Mouse (Mus musculus) neural tube, postnatal 0 days (tissue): ENCODE data around the gene Serpinb9c. TPM values are rescaled to one million over a fixed set of nuclear protein-coding genes. Genes with fewer than 3 reads are reported as not detected.

Source experiments
- polyA plus RNA-seq: library from polyadenylated mRNA; unstranded; fragments of >200 nt; fragmentation: Nextera tagmentation; extraction: Ambion mirVana; gene quantifications from 2 replicates; pipeline ENCODE4 v1.2.1, GENCODE M21; 2015

Gene Serpinb9c
- not detected in 2 replicates for polyA plus RNA-seq

GRCm38 (mm10) chr13:33159642-33160041 is at the start of gene Serpinb9c:
Serpinb9c (minus strand) TSS chr13:33159742.

DNA sequence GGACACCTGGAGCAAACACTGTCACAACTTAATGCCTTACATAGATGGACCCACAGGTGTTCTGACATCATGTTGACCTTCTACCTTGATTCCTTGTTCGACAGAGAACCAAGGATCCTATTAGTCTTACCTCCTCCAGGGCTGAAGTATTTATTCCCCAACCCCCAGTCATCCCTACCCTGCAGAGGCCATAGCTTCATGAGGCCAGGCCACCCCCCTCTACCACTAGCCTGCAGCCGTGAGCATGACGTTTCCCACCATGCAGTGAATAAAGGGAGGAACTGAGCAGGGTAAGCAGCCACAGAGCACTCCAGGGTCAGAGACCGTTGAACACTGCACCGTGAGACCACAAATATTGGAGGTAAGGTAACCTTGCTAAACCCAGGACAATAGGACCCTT is 33.1 kb upstream of the Serpinb9c start, which contains the start of gene Serpinb9d:
Serpinb9d (plus strand) TSS at position 301 of the 400 bp plus-strand sequence.

Other genes with a start within 250 kb of the Serpinb9c start
- gene Serpinb6b, start 194.5 kb downstream of the Serpinb9c start, polyA plus RNA-seq = 2.9 and 3.2 TPM in 2 replicates
- 4.3 and 5.6 TPM in 2 replicates for gene Serpinb9, start 156.5 kb downstream of the Serpinb9c start, polyA plus RNA-seq
- 0.24 and 0.43 TPM in 2 replicates for gene Serpinb9b, start 132.3 kb downstream of the Serpinb9c start, polyA plus RNA-seq
- 82.8 and 90.5 TPM in 2 replicates for gene Serpinb1b, start 81.2 kb downstream of the Serpinb9c start, polyA plus RNA-seq
- gene Serpinb9d, start 33.2 kb upstream of the Serpinb9c start, polyA plus RNA-seq = not detected in 2 replicates
- not detected in 2 replicates for gene Serpinb9e, start 89.9 kb upstream of the Serpinb9c start, polyA plus RNA-seq
- not detected in 2 replicates for gene Serpinb9f, start 164.3 kb upstream of the Serpinb9c start, polyA plus RNA-seq
- gene Gm11397, start 236.0 kb upstream of the Serpinb9c start, polyA plus RNA-seq = not detected in 2 replicates